Mouse (Mus musculus) pancreas, adult 10 weeks (tissue): ENCODE measurements around the gene Vmn1r111. TPM values are rescaled to one million over a fixed set of nuclear protein-coding genes. Genes with fewer than 3 reads are reported as not detected.

Experiments
- polyA plus RNA-seq: library from polyadenylated mRNA; stranded (reverse); fragments of 350-450 nt; fragmentation: Illumina TruSeq; extraction: RNeasy Lipid Tissue Mini Kit (QIAGEN cat#74804); gene quantifications from one replicate; pipeline ENCODE4 v1.2.3, GENCODE M21; 2015; ENCODE audit warnings: low read depth, low replicate concordance; ENCODE audit not compliant: insufficient read depth

Vmn1r111 gene
- not detected for polyA plus RNA-seq

DNA sequence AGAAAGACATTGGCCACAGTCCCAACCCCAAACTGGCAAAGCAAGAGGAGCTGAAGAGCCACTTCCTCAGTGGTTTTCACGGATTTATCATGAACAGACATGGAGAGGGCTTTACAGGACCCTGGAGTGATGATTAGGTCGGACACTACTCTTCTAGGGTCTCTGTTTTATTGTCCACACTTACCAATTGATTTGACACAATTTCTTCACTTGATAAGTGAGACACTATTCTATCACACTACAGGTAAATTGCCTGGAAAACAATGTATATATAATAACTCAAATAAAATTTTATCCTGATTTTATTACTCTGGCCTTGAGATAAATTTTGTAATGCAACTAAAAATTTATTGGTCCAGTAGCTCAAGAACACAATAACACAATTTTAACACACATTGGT is at the start of gene Vmn1r111:
Vmn1r111 (minus strand) TSS at position 101 of the 400 bp plus-strand sequence.

DNA sequence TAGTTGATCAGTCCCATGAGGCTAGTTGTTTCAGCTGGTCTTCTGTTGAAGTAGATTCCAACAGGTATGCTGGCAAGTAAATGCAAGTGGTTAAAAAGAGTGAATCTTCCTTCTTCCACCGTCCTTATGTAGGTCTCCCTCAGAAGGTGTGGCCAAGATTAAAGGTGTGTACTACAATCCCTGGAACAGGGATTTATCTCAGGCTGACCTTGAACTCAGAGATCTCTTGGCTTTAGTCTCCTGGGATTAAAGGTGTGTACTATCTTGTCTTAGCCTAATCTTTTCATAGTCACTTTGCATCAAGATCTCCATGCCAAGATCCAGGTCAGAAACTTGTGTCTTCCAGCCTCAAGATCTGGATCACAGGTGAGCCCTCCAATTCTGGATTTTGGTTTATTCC is 27.5 kb upstream of the Vmn1r111 start, which contains the start of gene Gm10668:
Gm10668 (minus strand) TSS at position 101 of the 400 bp plus-strand sequence.

DNA sequence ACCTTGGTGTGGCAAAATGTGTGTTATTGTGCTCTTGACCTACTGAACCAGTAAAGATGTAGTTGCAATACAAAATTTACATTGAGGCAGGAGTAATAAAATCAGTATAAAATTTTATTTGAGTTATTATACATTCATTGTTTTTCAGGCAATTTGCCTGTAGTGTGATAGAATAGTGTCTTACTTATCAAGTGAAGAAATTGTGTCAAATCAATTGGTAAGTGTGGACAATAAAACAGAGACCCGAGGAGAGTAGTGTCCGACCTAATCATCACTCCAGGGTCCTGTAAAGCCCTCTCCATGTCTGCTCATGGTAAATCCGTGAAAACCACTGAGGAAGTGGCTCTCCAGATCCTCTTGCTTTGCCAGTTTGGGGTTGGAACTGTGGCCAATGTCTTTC is 34.4 kb downstream of the Vmn1r111 start, which contains the start of gene Vmn1r107:
Vmn1r107 (plus strand) TSS at position 301 of the 400 bp plus-strand sequence.

Other genes with a start within 250 kb of the Vmn1r111 start
- not detected for gene Gm10670, start 228.3 kb downstream of the Vmn1r111 start, polyA plus RNA-seq
- not detected for gene Vmn1r103, start 192.7 kb downstream of the Vmn1r111 start, polyA plus RNA-seq
- gene Vmn1r104, start 169.4 kb downstream of the Vmn1r111 start, polyA plus RNA-seq = not detected
- not detected for gene Gm5726, start 157.5 kb downstream of the Vmn1r111 start, polyA plus RNA-seq
- not detected for gene Gm4141, start 127.0 kb downstream of the Vmn1r111 start, polyA plus RNA-seq
- gene Gm4513, start 104.2 kb downstream of the Vmn1r111 start, polyA plus RNA-seq = not detected
- gene Vmn1r107, start 34.3 kb downstream of the Vmn1r111 start, polyA plus RNA-seq = not detected
- gene Gm10668, start 27.4 kb upstream of the Vmn1r111 start, polyA plus RNA-seq = not detected
- gene Vmn1r112, start 68.0 kb upstream of the Vmn1r111 start, polyA plus RNA-seq = not detected
- not detected for gene Vmn1r113, start 84.1 kb upstream of the Vmn1r111 start, polyA plus RNA-seq
- not detected for gene Vmn1r114, start 109.0 kb upstream of the Vmn1r111 start, polyA plus RNA-seq
- not detected for gene Vmn1r115, start 141.8 kb upstream of the Vmn1r111 start, polyA plus RNA-seq
- not detected for gene Vmn1r116, start 169.0 kb upstream of the Vmn1r111 start, polyA plus RNA-seq
- not detected for gene Vmn1r117, start 180.9 kb upstream of the Vmn1r111 start, polyA plus RNA-seq
- not detected for gene Vmn1r118, start 209.1 kb upstream of the Vmn1r111 start, polyA plus RNA-seq